Mouse (Mus musculus) lung, postnatal 0 days (tissue): Measurements from ENCODE around the gene Itprip.

Experiments used
- CTCF ChIP-seq: IDR thresholded peaks from 2 replicates; pipeline ENCODE4 v1.5.1; 2016; ENCODE audit warnings: antibody characterized with exemption, mild to moderate bottlenecking
- EP300 ChIP-seq: IDR thresholded peaks from 2 replicates; pipeline ENCODE4 v1.6.1; 2016; ENCODE audit warnings: antibody characterized with exemption, mild to moderate bottlenecking, control low read depth

GRCm38 (mm10) chr19:47915251-47915650, 3.8 kb downstream of the Itprip start:
- TF ChIP-seq CTCF (no peak), EP300 (no peak)
